Mouse (Mus musculus) limb, embryonic 12.5 days (tissue): Measurements from ENCODE around the gene Wfs1. TPM values are rescaled to one million over a fixed set of nuclear protein-coding genes. Genes with fewer than 3 reads are reported as not detected.
"Not testable (repeated sequence)": the region's sequence is repeated elsewhere in the genome, so short reads cannot be mapped to it uniquely, and the experiment has no call there.

ENCODE experiments used
- ATAC-seq: fragments of 200-750 bp; cut with Nextera tagmentation; 2 replicates; pipeline ENCODE4 v1.8.0; 2017; ENCODE audit warnings: low read depth, moderate TSS enrichment; ENCODE audit not compliant: insufficient number of reproducible peaks, insufficient read depth, low FRiP score, low TSS enrichment
- H3K27ac ChIP-seq: fragments of 300-500 bp; sonication (generic); 2 replicates; pipeline ENCODE4 v1.5.1; 2016; ENCODE audit warnings: mild to moderate bottlenecking, moderate library complexity
- H3K27me3 ChIP-seq: fragments of 300-500 bp; sonication (generic); 2 replicates; pipeline ENCODE4 v1.6.1; 2016; ENCODE audit warnings: mild to moderate bottlenecking, moderate library complexity
- H3K36me3 ChIP-seq: fragments of 300-500 bp; sonication (generic); 2 replicates; pipeline ENCODE4 v1.6.1; 2016; ENCODE audit warnings: mild to moderate bottlenecking, moderate library complexity
- H3K4me1 ChIP-seq: fragments of 300-500 bp; sonication (generic); replicated peaks from 2 replicates; pipeline ENCODE4 v1.6.1; 2016
- H3K4me2 ChIP-seq: fragments of 300-500 bp; sonication (generic); 2 replicates; pipeline ENCODE4 v1.6.1; 2016; ENCODE audit warnings: mild to moderate bottlenecking, moderate library complexity
- H3K4me3 ChIP-seq: fragments of 300-500 bp; sonication (generic); replicated peaks from 2 replicates; pipeline ENCODE4 v1.5.1; 2016; ENCODE audit warnings: mild to moderate bottlenecking
- H3K9ac ChIP-seq: fragments of 300-500 bp; sonication (generic); replicated peaks from 2 replicates; pipeline ENCODE4 v1.6.1; 2016; ENCODE audit warnings: mild to moderate bottlenecking, moderate library complexity
- H3K9me3 ChIP-seq: fragments of 300-500 bp; sonication (generic); 2 replicates; pipeline ENCODE4 v1.6.1; 2016; ENCODE audit warnings: mild to moderate bottlenecking, moderate library complexity
- WGBS: fragments of 180-500 bp; shearing (Covaris S2); methylation state at CpG from one replicate; pipeline ENCODE4 v1.1.7; 2016; 5-methylcytosine and 5-hydroxymethylcytosine counted together
- polyA plus RNA-seq: library from polyadenylated mRNA; unstranded; fragments of >200 nt; fragmentation: Nextera tagmentation; extraction: Ambion mirVana; gene quantifications from 2 replicates; pipeline ENCODE4 v1.2.1, GENCODE M21; 2016

Gene Wfs1
- polyA plus RNA-seq, 1 experiment from 2014 or later: 7.5 TPM

GRCm38 (mm10) chr5:37015612-37016310 lies 26.8 kb upstream of the Wfs1 start:
- Histone ChIP-seq H3K4me2 (no peak overlapping the region), H3K27ac (no peak overlapping the region), H3K9me3 (no peaks in the 10 kb centered on the region), H3K27me3 (peaks cover 4% of the 10 kb centered on the region), H3K36me3 (no peaks in the 10 kb centered on the region), H3K4me1 (no peaks in the 10 kb centered on the region), H3K9ac (no peak overlapping the region), H3K4me3 (no peak overlapping the region)
- ATAC-seq: no peak
- WGBS: 8% methylated on average over 27 of the region's 27 CpGs

DNA sequence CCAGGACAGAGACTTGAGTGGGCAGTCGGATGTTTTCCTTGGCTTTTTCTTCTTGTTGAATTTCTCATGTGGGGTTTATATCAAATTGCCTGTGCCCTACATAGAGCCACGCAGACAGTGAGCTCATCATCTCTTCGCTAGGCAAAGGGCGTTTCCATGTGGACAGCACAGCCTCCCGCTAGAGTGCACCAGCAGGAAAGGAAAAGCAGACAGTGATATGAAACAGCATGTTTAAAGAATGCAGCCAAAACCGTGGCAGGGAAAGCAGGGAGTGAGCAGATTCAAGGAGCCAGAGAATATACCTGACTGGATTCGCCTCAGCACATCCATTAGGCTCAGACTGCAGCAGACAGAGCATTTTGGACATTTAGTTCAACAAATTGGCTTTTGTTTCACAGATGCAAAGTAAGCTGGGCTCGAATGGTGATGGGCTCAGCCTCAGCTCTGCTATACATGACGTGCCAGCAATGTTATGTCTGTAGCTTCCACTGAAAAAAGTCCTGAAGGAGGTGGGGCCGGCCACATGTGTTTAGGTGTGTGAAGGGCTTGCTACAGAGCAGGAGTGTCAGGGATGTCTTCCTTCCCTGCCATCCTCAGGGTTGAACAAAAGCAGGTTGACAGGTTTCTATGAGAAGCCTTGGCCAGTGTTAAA lies 21.8 kb upstream of the Wfs1 start:
- Histone ChIP-seq H3K36me3 (no peaks in the 10 kb centered on the region), H3K4me2 (no peak overlapping the region), H3K4me3 (no peak overlapping the region), H3K27ac (no peak overlapping the region), H3K27me3 (peaks cover under 1% of the 10 kb centered on the region; the same call in 1 of the 2 replicates), H3K4me1 (no peaks in the 10 kb centered on the region), H3K9me3 (peaks cover 11% of the 10 kb centered on the region), H3K9ac (no peak overlapping the region)
- WGBS: 81% methylated on average over 10 of the region's 10 CpGs
- no peak for ATAC-seq

DNA sequence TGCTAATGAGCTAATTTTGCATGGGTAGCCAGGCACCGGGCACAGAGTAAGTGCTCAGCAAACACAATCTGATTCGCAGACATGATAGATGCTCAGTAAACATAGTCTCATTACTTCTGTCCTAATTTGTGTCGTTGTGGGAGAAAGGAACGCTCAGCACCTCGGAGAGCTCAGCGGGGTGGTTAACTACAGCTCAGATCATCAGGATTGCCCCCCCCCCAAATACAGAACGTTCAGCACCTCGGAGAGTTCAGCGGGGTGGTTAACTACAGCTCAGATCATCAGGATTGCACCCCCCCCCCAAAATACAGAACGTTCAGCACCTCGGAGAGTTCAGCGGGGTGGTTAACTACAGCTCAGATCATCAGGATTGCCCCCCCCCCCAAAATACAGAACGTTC lies 20.8 kb upstream of the Wfs1 start:
- H3K9ac ChIP-seq, H3K36me3 ChIP-seq, H3K27ac ChIP-seq, H3K4me1 ChIP-seq, H3K4me2 ChIP-seq, ATAC-seq, H3K27me3 ChIP-seq, H3K4me3 ChIP-seq: not testable (repeated sequence)
- peaks cover 11% of the 10 kb centered on the region for H3K9me3 ChIP-seq
- 28% methylated on average over 13 of the region's 13 CpGs for whole genome bisulfite sequencing

- ATAC-seq: no peak
- no peak overlapping the region for H3K9ac ChIP-seq
- no peak overlapping the region for H3K4me3 ChIP-seq
- no peaks in the 10 kb centered on the region for H3K36me3 ChIP-seq
- H3K4me2 ChIP-seq: no peak overlapping the region
- no peaks in the 10 kb centered on the region for H3K9me3 ChIP-seq
- peaks cover 11% of the 10 kb centered on the region; the same call in 1 of the 2 replicates for H3K27me3 ChIP-seq
- WGBS: 56% methylated on average over 2 of the region's 2 CpGs
- no peak overlapping the region for H3K27ac ChIP-seq
- no peaks in the 10 kb centered on the region for H3K4me1 ChIP-seq
Observed at GRCm38 (mm10) chr5:37002001-37002400, 13.0 kb upstream of the Wfs1 start.

DNA sequence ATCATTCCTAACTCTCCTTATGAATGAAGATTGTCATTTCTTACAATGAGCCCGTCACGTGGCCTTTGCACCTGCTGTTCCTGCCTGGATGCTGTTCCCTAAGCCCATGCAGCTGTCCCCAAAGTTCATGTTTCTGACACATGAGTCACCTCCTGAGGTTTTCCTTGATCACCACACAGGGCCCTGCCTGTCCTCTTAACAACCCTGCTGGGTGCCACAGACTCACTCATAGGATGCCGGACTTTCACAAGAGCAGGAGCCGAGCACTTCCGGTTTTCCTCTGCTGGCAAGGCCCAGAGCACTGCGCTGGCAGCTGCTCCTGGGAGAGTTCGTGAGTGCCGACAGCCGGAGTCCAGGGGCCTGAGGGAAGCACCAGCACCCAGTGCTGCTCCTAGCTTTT lies 12.0 kb upstream of the Wfs1 start:
- H3K9ac ChIP-seq: no peak overlapping the region
- no peaks in the 10 kb centered on the region for H3K4me1 ChIP-seq
- WGBS: 81% methylated on average over 9 of the region's 9 CpGs
- H3K4me2 ChIP-seq: no peak overlapping the region
- H3K27me3 ChIP-seq: peaks cover 17% of the 10 kb centered on the region; the same call in 1 of the 2 replicates
- no peak overlapping the region for H3K4me3 ChIP-seq
- no peaks in the 10 kb centered on the region for H3K36me3 ChIP-seq
- no peak for ATAC-seq
- H3K9me3 ChIP-seq: no peaks in the 10 kb centered on the region
- no peak overlapping the region for H3K27ac ChIP-seq

- Histone ChIP-seq H3K4me3 (no peak overlapping the region), H3K27me3 (peaks cover 17% of the 10 kb centered on the region; the same call in 1 of the 2 replicates), H3K9me3 (no peaks in the 10 kb centered on the region), H3K27ac (no peak overlapping the region), H3K9ac (no peak overlapping the region), H3K36me3 (no peaks in the 10 kb centered on the region), H3K4me2 (no peak overlapping the region), H3K4me1 (no peaks in the 10 kb centered on the region)
- no peak for ATAC-seq
- WGBS: 53% methylated on average over 5 of the region's 5 CpGs
Observed at GRCm38 (mm10) chr5:36997996-36998395, 9.0 kb upstream of the Wfs1 start.

GRCm38 (mm10) chr5:36996410-36996809 lies 7.4 kb upstream of the Wfs1 start:
- Histone ChIP-seq H3K9ac (no peak overlapping the region), H3K4me1 (no peaks in the 10 kb centered on the region), H3K4me3 (no peak overlapping the region), H3K9me3 (no peaks in the 10 kb centered on the region), H3K4me2 (no peak overlapping the region), H3K27ac (no peak overlapping the region), H3K36me3 (no peaks in the 10 kb centered on the region), H3K27me3 (peaks cover 17% of the 10 kb centered on the region; the same call in 1 of the 2 replicates)
- no peak for ATAC-seq
- 85% methylated on average over 14 of the region's 14 CpGs for WGBS

- no peak for ATAC-seq
- no peak overlapping the region for H3K9ac ChIP-seq
- H3K9me3 ChIP-seq: no peaks in the 10 kb centered on the region
- H3K4me2 ChIP-seq: no peak overlapping the region
- H3K27me3 ChIP-seq: peaks cover 3% of the 10 kb centered on the region; the same call in 1 of the 2 replicates
- WGBS: 55% methylated on average over 3 of the region's 3 CpGs
- no peaks in the 10 kb centered on the region for H3K36me3 ChIP-seq
- H3K4me3 ChIP-seq: no peak overlapping the region
- H3K27ac ChIP-seq: no peak overlapping the region
- peaks cover 15% of the 10 kb centered on the region for H3K4me1 ChIP-seq
Observed at GRCm38 (mm10) chr5:36990631-36991350, 1.8 kb upstream of the Wfs1 start.

- peaks cover 3% of the 10 kb centered on the region; the same call in 1 of the 2 replicates for H3K27me3 ChIP-seq
Observed at GRCm38 (mm10) chr5:36990196-36990595, 1.2 kb upstream of the Wfs1 start.

DNA sequence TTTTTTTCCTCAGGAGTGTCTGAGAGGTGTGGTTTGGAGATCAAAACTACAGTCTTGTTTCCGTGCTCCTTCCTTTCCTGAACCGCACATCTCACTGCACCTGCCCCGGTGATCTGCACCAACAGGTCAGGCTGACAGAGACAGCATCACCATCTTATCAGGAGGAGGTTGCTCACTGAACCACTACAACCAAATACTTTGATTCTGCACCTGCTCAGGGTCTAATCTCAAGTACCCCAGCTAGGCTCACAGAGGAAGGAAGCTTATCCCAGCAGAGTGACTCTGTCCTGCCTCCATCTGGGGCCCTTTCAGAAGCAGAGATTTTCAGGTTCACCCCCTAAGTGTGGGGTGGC lies 596 bp upstream of the Wfs1 start:
- no peak for ATAC-seq
- Histone ChIP-seq H3K9me3 (no peaks in the 10 kb centered on the region), H3K27ac (no peak overlapping the region), H3K4me1 (peaks cover 15% of the 10 kb centered on the region), H3K36me3 (no peaks in the 10 kb centered on the region), H3K9ac (no peak overlapping the region), H3K4me2 (peak overlapping the region; percentile 94), H3K4me3 (peak overlapping the region; percentile 69; the same call in 1 of the 2 replicates), H3K27me3 (peaks cover 3% of the 10 kb centered on the region; the same call in 1 of the 2 replicates)
- 7% methylated on average over 3 of the region's 3 CpGs for WGBS

More at GRCm38 (mm10) chr5:36990196-36990595, 1.2 kb upstream of the Wfs1 start:
- ATAC-seq: no peak
- WGBS: 40% methylated on average over 3 of the region's 3 CpGs
- Histone ChIP-seq H3K4me1 (peaks cover 15% of the 10 kb centered on the region), H3K4me3 (no peak overlapping the region), H3K36me3 (no peaks in the 10 kb centered on the region), H3K4me2 (no peak overlapping the region), H3K9ac (no peak overlapping the region), H3K9me3 (no peaks in the 10 kb centered on the region), H3K27ac (no peak overlapping the region)

GRCm38 (mm10) chr5:36988124-36988780 lies 753 bp downstream of the Wfs1 start:
- Histone ChIP-seq H3K4me2 (peak overlapping the region; percentile 94), H3K9ac (peak overlapping the region; percentile 77), H3K9me3 (no peaks in the 10 kb centered on the region), H3K4me1 (peaks cover 15% of the 10 kb centered on the region), H3K27me3 (peaks cover 3% of the 10 kb centered on the region; the same call in 1 of the 2 replicates), H3K4me3 (peak overlapping the region; percentile 69), H3K27ac (no peak overlapping the region; the same call in 1 of the 2 replicates), H3K36me3 (no peaks in the 10 kb centered on the region)
- ATAC-seq: peak; percentile 29; the same call in 1 of the 2 replicates
- WGBS: 11% methylated on average over 24 of the region's 24 CpGs
